In genomic region chr11:99265220-99265619, GRCm38 (mm10) we compare ENCODE assay signal across 11 mouse cellular contexts. TPM values are rescaled to one million over a fixed set of nuclear protein-coding genes. Genes with fewer than 3 reads are reported as not detected.
DNase-seq lines count a peak whose midpoint lies in the region; ATAC-seq and TF ChIP-seq lines count a peak whose summit lies in the region.
"Had no signal": no experiment of that assay in that cellular context is flagged by ENCODE, and none has a peak within 500 bp of the region (broad histone marks: within the 10 kb centered on the region; RNA-seq: fewer than 3 reads in every experiment).

No protein-coding gene starts in this region.

- 74% methylated on average over 9 of the region's 9 CpGs for WGBS in neural tube, embryonic 14.5 days
- WGBS in heart, embryonic 10.5 days = 64% methylated on average over 9 of the region's 9 CpGs
- 77% methylated on average over 9 of the region's 9 CpGs for WGBS in thymus, adult 2 months

- H3K4me1 ChIP-seq in neural tube, embryonic 14.5 days (ENCODE audit: control insufficient read depth, insufficient read depth, low read length) = no peaks in the 10 kb centered on the region
- H3K4me1 ChIP-seq in heart, embryonic 10.5 days = no peaks in the 10 kb centered on the region
- no peaks in the 10 kb centered on the region for H3K4me1 ChIP-seq in thymus, adult 2 months (replicated peaks; ENCODE audit: control insufficient read depth, insufficient read depth, low read length)
- H3K4me1 ChIP-seq: lung, embryonic 15.5 days had no signal

- H3K9me3 ChIP-seq in neural tube, embryonic 14.5 days (ENCODE audit: control insufficient read depth, low read length) = no peaks in the 10 kb centered on the region
- no peaks in the 10 kb centered on the region for H3K9me3 ChIP-seq in heart, embryonic 10.5 days
- H3K9me3 ChIP-seq: lung, embryonic 15.5 days had no signal

- TF ChIP-seq CTCF in thymus, adult 2 months (IDR thresholded peaks at IDR 0.05; ENCODE audit: borderline replicate concordance, control insufficient read depth, extremely low read depth, insufficient read depth, low read length, poor library complexity) = no peak

- no peak overlapping the region for H3K9ac ChIP-seq in neural tube, embryonic 14.5 days (replicated peaks; ENCODE audit: low read depth, low read length)
- H3K9ac ChIP-seq: lung, embryonic 15.5 days had no signal

- H3K27ac ChIP-seq in neural tube, embryonic 14.5 days (ENCODE audit: low read depth, low read length) = peak overlapping the region; percentile 4; the same call in 1 of the 2 replicates
- H3K27ac ChIP-seq in heart, embryonic 10.5 days = 0 out of 2 replicates have a peak overlapping the region, but pooled peaks have one; percentile 10
- no peak overlapping the region for H3K27ac ChIP-seq in thymus, adult 2 months (ENCODE audit: control insufficient read depth, insufficient read depth, low read length)

- no peak overlapping the region for H3K4me3 ChIP-seq in neural tube, embryonic 14.5 days (ENCODE audit: low read depth, low read length)
- H3K4me3 ChIP-seq in heart, embryonic 10.5 days = no peak overlapping the region
- no peak overlapping the region for H3K4me3 ChIP-seq in thymus, adult 2 months (ENCODE audit: control insufficient read depth, insufficient read depth, low read length)
- H3K4me3 ChIP-seq: lung, embryonic 15.5 days had no signal

- TF ChIP-seq POLR2A in thymus, adult 2 months (IDR thresholded peaks at IDR 0.05; ENCODE audit: control insufficient read depth, extremely low read depth, insufficient read depth, low read length, poor library complexity) = no peak

- no peaks in the 10 kb centered on the region for H3K27me3 ChIP-seq in neural tube, embryonic 14.5 days (ENCODE audit: control insufficient read depth, insufficient read depth, low read length)
- H3K27me3 ChIP-seq in heart, embryonic 10.5 days (ENCODE audit: insufficient read depth, poor library complexity, severe bottlenecking) = no peaks in the 10 kb centered on the region
- H3K27me3 ChIP-seq in thymus, adult 2 months (ENCODE audit: control insufficient read depth, insufficient read depth, low read length) = no peaks in the 10 kb centered on the region; the same call in 1 of the 2 replicates

- H3K36me3 ChIP-seq in neural tube, embryonic 14.5 days (ENCODE audit: control insufficient read depth, insufficient read depth, low read length) = no peaks in the 10 kb centered on the region
- H3K36me3 ChIP-seq in heart, embryonic 10.5 days = no peaks in the 10 kb centered on the region
- H3K36me3 ChIP-seq in thymus, adult 2 months (ENCODE audit: control insufficient read depth, insufficient read depth, low read length) = no peaks in the 10 kb centered on the region
- H3K36me3 ChIP-seq: lung, embryonic 15.5 days had no signal

- DNase-seq in neural tube, embryonic 10.5 days (ENCODE audit: extremely low spot score, low spot score) = no peak
- DNase-seq in heart, embryonic 10.5 days (ENCODE audit: low spot score) = no peak
- DNase-seq in layer of hippocampus, postnatal 14 days (ENCODE audit: low spot score in 2 of 2) = peak; percentile 44 to 50
- DNase-seq in thymus, adult 2 months = no peak
- DNase-seq in urinary bladder, postnatal 14 days (ENCODE audit: low spot score) = no peak
- DNase-seq in adipocyte (ENCODE audit: low spot score) = no peak
- DNase-seq: thymus, postnatal 14 days had no signal

- no peak for ATAC-seq in neural tube, embryonic 14.5 days (ENCODE audit: low read depth)

- no peak overlapping the region for H3K4me2 ChIP-seq in neural tube, embryonic 14.5 days (ENCODE audit: low read depth, low read length)
- H3K4me2 ChIP-seq: lung, embryonic 15.5 days had no signal

RNA-seq across cellular contexts. Expression of gene Krt24, which starts 19.8 kb away (rescaled TPM):
- polyA plus RNA-seq in neural tube, embryonic 14.5 days (2014; fragmentation: Nextera tagmentation; extraction: Ambion mirVana) = not detected in 2 replicates
- not detected in 2 replicates for polyA plus RNA-seq in heart, embryonic 10.5 days (2016; fragmentation: Nextera tagmentation; extraction: Ambion mirVana)
- not detected for total RNA-seq in layer of hippocampus, postnatal 14 days (2021)
- polyA plus RNA-seq in thymus, adult 2 months (2012; rRNA removed) = 0.10 and 0.12 TPM in 2 replicates
- total RNA-seq: neutrophil, adult 5-6 weeks had no signal
- polyA plus RNA-seq: lung, embryonic 15.5 days had no signal

RNA-seq across cellular contexts. Expression of gene Krt222, which starts 21.3 kb away (rescaled TPM):
- 9.5 and 11.6 TPM in 2 replicates for polyA plus RNA-seq in neural tube, embryonic 14.5 days (2014; fragmentation: Nextera tagmentation; extraction: Ambion mirVana)
- 0.68 and 1.6 TPM in 2 replicates for polyA plus RNA-seq in heart, embryonic 10.5 days (2016; fragmentation: Nextera tagmentation; extraction: Ambion mirVana)
- total RNA-seq in layer of hippocampus, postnatal 14 days (2021) = 10 to 100 TPM; 28.4 to 32.8 TPM
- polyA plus RNA-seq in thymus, adult 2 months (2012; rRNA removed) = 0.23 and 0.40 TPM in 2 replicates

RNA-seq across cellular contexts. Expression of gene Smarce1, which starts 34.4 kb away (rescaled TPM):
- polyA plus RNA-seq in neural tube, embryonic 14.5 days (2014; fragmentation: Nextera tagmentation; extraction: Ambion mirVana) = 155 and 157 TPM in 2 replicates
- polyA plus RNA-seq in heart, embryonic 10.5 days (2016; fragmentation: Nextera tagmentation; extraction: Ambion mirVana) = 191 and 259 TPM in 2 replicates
- total RNA-seq in layer of hippocampus, postnatal 14 days (2021) = 10 to 100 TPM; 75.4 to 80.2 TPM
- polyA plus RNA-seq in thymus, adult 2 months (2012; rRNA removed) = 37.0 and 43.5 TPM in 2 replicates

RNA-seq across cellular contexts. Expression of gene Krt25, which starts 57.5 kb away (rescaled TPM):
- 0.45 and 0.79 TPM in 2 replicates for polyA plus RNA-seq in neural tube, embryonic 14.5 days (2014; fragmentation: Nextera tagmentation; extraction: Ambion mirVana)
- not detected in 2 replicates for polyA plus RNA-seq in heart, embryonic 10.5 days (2016; fragmentation: Nextera tagmentation; extraction: Ambion mirVana)
- total RNA-seq in layer of hippocampus, postnatal 14 days (2021) = not detected
- polyA plus RNA-seq in thymus, adult 2 months (2012; rRNA removed) = 0.16 and 0.18 TPM in 2 replicates
- total RNA-seq: neutrophil, adult 5-6 weeks had no signal
- polyA plus RNA-seq: embryonic facial prominence, embryonic 11.5 days; lung, embryonic 15.5 days had no signal

Comparison
In these comparisons a context has a peak if more than half of its experiments do, and no peak if none do; other contexts are left out.
1. DNase-seq: peak in layer of hippocampus, postnatal 14 days (2 of 2); none in neural tube, embryonic 10.5 days (single experiment), heart, embryonic 10.5 days (single experiment), thymus, adult 2 months (single experiment), urinary bladder, postnatal 14 days (single experiment) and adipocyte (single experiment).